ENCODE assay signal across 11 mouse cellular contexts in genomic region chr10:12248853-12249252, GRCm38 (mm10).
DNase-seq lines count a peak whose midpoint lies in the region; ATAC-seq and TF ChIP-seq lines count a peak whose summit lies in the region.
"Had no signal": no experiment of that assay in that cellular context is flagged by ENCODE, and none has a peak within 500 bp of the region (broad histone marks: within the 10 kb centered on the region; RNA-seq: fewer than 3 reads in every experiment).

No protein-coding gene starts in this region.

- no peaks in the 10 kb centered on the region for H3K9me3 ChIP-seq in kidney, embryonic 15.5 days (replicated peaks)
- no peaks in the 10 kb centered on the region for H3K9me3 ChIP-seq in stomach, embryonic 14.5 days (ENCODE audit: control insufficient read depth, low read depth, low read length)
- no peaks in the 10 kb centered on the region for H3K9me3 ChIP-seq in stomach, postnatal 0 days (ENCODE audit: control insufficient read depth, low read length)
- no peaks in the 10 kb centered on the region for H3K9me3 ChIP-seq in intestine, embryonic 15.5 days

- 63% methylated on average over 3 of the region's 3 CpGs for WGBS in kidney, embryonic 15.5 days
- 52% methylated on average over 3 of the region's 3 CpGs for WGBS in stomach, embryonic 14.5 days
- WGBS in stomach, postnatal 0 days, result 43% methylated on average over 3 of the region's 3 CpGs
- WGBS in intestine, embryonic 15.5 days, result 54% methylated on average over 3 of the region's 3 CpGs

- TF ChIP-seq EP300 in stomach, postnatal 0 days (optimal IDR thresholded peaks at IDR 0.05), result no peak

- no peaks in the 10 kb centered on the region for H3K36me3 ChIP-seq in kidney, embryonic 15.5 days
- no peaks in the 10 kb centered on the region for H3K36me3 ChIP-seq in stomach, embryonic 14.5 days (ENCODE audit: control insufficient read depth, insufficient read depth, low read length)
- no peaks in the 10 kb centered on the region for H3K36me3 ChIP-seq in stomach, postnatal 0 days (ENCODE audit: control insufficient read depth, insufficient read depth, low read length)
- H3K36me3 ChIP-seq in intestine, embryonic 15.5 days, result no peaks in the 10 kb centered on the region

- no peak overlapping the region for H3K9ac ChIP-seq in kidney, embryonic 15.5 days
- no peak overlapping the region for H3K9ac ChIP-seq in stomach, embryonic 14.5 days (replicated peaks; ENCODE audit: low read depth, low read length)
- no peak overlapping the region for H3K9ac ChIP-seq in stomach, postnatal 0 days (ENCODE audit: low read length)
- H3K9ac ChIP-seq in intestine, embryonic 15.5 days, result no peak overlapping the region
- H3K9ac ChIP-seq: liver, embryonic 14.5 days had no signal

- no peak overlapping the region for H3K27ac ChIP-seq in kidney, embryonic 15.5 days
- no peak overlapping the region for H3K27ac ChIP-seq in stomach, embryonic 14.5 days (ENCODE audit: low read length)
- H3K27ac ChIP-seq in stomach, postnatal 0 days (replicated peaks), result no peak overlapping the region
- no peak overlapping the region for H3K27ac ChIP-seq in intestine, embryonic 15.5 days
- H3K27ac ChIP-seq: layer of hippocampus, adult 2 months; liver, embryonic 14.5 days had no signal

- H3K27me3 ChIP-seq in kidney, embryonic 15.5 days, result no peaks in the 10 kb centered on the region
- H3K27me3 ChIP-seq in stomach, embryonic 14.5 days (ENCODE audit: control insufficient read depth, insufficient read depth, low read length), result no peaks in the 10 kb centered on the region
- no peaks in the 10 kb centered on the region for H3K27me3 ChIP-seq in stomach, postnatal 0 days (ENCODE audit: control insufficient read depth, insufficient read depth, low read length)
- no peaks in the 10 kb centered on the region for H3K27me3 ChIP-seq in intestine, embryonic 15.5 days (replicated peaks)

- H3K4me3 ChIP-seq in kidney, embryonic 15.5 days (replicated peaks), result no peak overlapping the region
- H3K4me3 ChIP-seq in stomach, embryonic 14.5 days (ENCODE audit: low read depth, low read length), result no peak overlapping the region
- no peak overlapping the region for H3K4me3 ChIP-seq in stomach, postnatal 0 days (ENCODE audit: low read depth, low read length)
- no peak overlapping the region for H3K4me3 ChIP-seq in intestine, embryonic 15.5 days (replicated peaks)
- H3K4me3 ChIP-seq: layer of hippocampus, adult 2 months had no signal

- H3K4me2 ChIP-seq in kidney, embryonic 15.5 days, result no peak overlapping the region
- no peak overlapping the region for H3K4me2 ChIP-seq in stomach, embryonic 14.5 days (replicated peaks; ENCODE audit: low read depth, low read length)
- no peak overlapping the region for H3K4me2 ChIP-seq in stomach, postnatal 0 days (replicated peaks; ENCODE audit: low read depth)
- no peak overlapping the region for H3K4me2 ChIP-seq in intestine, embryonic 15.5 days (replicated peaks)

- ATAC-seq in kidney, embryonic 15.5 days (replicated peaks; ENCODE audit: low FRiP score), result 0 out of 2 replicates have a peak, but pooled peaks have one; percentile 33
- ATAC-seq in stomach, embryonic 14.5 days (ENCODE audit: insufficient number of reproducible peaks, insufficient read depth, low FRiP score, low read depth), result peak; percentile 72; the same call in 1 of the 2 replicates
- no peak; the same call in 1 of the 2 replicates for ATAC-seq in stomach, postnatal 0 days (ENCODE audit: low FRiP score, low TSS enrichment)
- ATAC-seq in intestine, embryonic 15.5 days, result peak; percentile 43

- no peak for DNase-seq in kidney, postnatal 10 days
- no peak for DNase-seq in stomach, postnatal 0 days (ENCODE audit: low spot score)
- no peak for DNase-seq in urinary bladder, postnatal 4 days (ENCODE audit: low spot score in 2 of 2)
- no peak for DNase-seq in spleen, postnatal 4 days (ENCODE audit: low spot score in 2 of 2)
- DNase-seq: adrenal gland, postnatal 36 days; cerebellum, postnatal 36 days had no signal

- no peaks in the 10 kb centered on the region for H3K4me1 ChIP-seq in kidney, embryonic 15.5 days
- no peaks in the 10 kb centered on the region for H3K4me1 ChIP-seq in stomach, embryonic 14.5 days (ENCODE audit: control insufficient read depth, insufficient read depth, low read length)
- no peaks in the 10 kb centered on the region for H3K4me1 ChIP-seq in stomach, postnatal 0 days (replicated peaks; ENCODE audit: control insufficient read depth, insufficient read depth)
- H3K4me1 ChIP-seq in intestine, embryonic 15.5 days (replicated peaks), result no peaks in the 10 kb centered on the region

- no peak for TF ChIP-seq CTCF in stomach, postnatal 0 days (IDR thresholded peaks at IDR 0.05; ENCODE audit: low read depth)
